Mouse (Mus musculus) ES-Bruce4 (cell line): ENCODE measurements around the gene Hmx2.

Experiments used
- CTCF ChIP-seq: IDR thresholded peaks from one replicate; pipeline ENCODE4 v1.8.1; 2011; ENCODE audit warnings: low read depth, low read length
- POLR2A ChIP-seq: IDR thresholded peaks from one replicate; pipeline ENCODE4 v1.8.1; 2011; ENCODE audit warnings: low read length; ENCODE audit not compliant: insufficient read depth

DNA sequence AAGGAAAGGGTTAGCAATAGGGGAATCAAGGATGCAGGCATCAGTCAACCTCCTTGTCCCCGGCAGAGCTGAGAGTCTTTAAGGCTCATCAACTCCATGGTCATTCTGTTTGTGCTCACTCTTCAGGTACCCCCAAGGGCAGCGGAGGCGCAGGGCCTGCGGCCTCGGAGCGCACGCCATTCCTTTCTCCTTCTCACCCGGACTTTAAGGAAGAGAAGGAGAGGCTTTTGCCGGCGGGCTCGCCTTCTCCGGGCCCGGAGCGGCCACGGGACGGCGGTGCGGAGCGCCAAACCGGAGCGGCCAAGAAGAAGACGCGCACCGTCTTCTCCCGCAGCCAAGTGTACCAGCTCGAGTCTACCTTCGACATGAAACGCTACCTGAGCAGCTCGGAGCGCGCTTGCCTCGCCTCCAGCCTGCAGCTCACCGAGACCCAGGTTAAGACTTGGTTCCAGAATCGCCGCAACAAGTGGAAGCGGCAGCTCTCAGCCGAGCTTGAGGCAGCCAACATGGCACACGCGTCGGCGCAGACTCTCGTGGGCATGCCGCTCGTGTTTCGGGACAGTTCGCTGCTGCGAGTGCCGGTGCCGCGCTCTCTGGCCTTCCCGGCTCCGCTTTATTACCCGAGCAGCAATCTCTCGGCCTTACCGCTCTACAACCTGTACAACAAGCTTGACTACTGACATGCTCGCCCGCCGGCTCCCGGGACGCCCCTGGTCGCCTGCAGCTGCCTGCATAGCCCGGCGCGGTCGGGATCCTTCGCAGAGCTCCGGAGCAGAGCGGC, 6.9 kb downstream of the Hmx2 start:
- TF ChIP-seq POLR2A (no peak), CTCF (no peak)
